Mouse (Mus musculus) heart, embryonic 14.5 days (tissue): Measurements from ENCODE around the gene Rnf157. TPM values are rescaled to one million over a fixed set of nuclear protein-coding genes. Genes with fewer than 3 reads are reported as not detected.

Experiments used
- ATAC-seq: fragments of 200-750 bp; cut with Nextera tagmentation; 2 replicates; pipeline ENCODE4 v1.8.0; 2017; ENCODE audit warnings: low read depth, moderate TSS enrichment; ENCODE audit not compliant: insufficient number of reproducible peaks, insufficient read depth, low FRiP score
- H3K27ac ChIP-seq, 2 experiments: fragments of 200-500 bp in 1 of 2; fragments of 300-500 bp in 1 of 2; sonication (generic) in 1 of 2; replicated peaks in 1 of 2; 2 replicates each; pipeline ENCODE4 v1.5.1; 2012 to 2014; ENCODE audit warnings: low read depth in 2 of 2, low read length in 2 of 2, control low read depth in 1 of 2, mild to moderate bottlenecking in 1 of 2, mixed read lengths in 1 of 2; ENCODE audit not compliant: control insufficient read depth in 1 of 2, insufficient read depth in 1 of 2
- H3K27me3 ChIP-seq: fragments of 300-500 bp; sonication (generic); 2 replicates; pipeline ENCODE4 v1.6.1; 2014; ENCODE audit warnings: mild to moderate bottlenecking, low read length, control low read depth; ENCODE audit not compliant: control insufficient read depth, insufficient read depth
- H3K36me3 ChIP-seq: fragments of 300-500 bp; sonication (generic); 2 replicates; pipeline ENCODE4 v1.6.1; 2014; ENCODE audit warnings: mild to moderate bottlenecking, control low read depth, low read length, mixed read lengths; ENCODE audit not compliant: control insufficient read depth, insufficient read depth
- H3K4me1 ChIP-seq, 2 experiments: fragments of 200-500 bp in 1 of 2; fragments of 300-500 bp in 1 of 2; sonication (generic) in 1 of 2; 2 replicates each; pipeline ENCODE4 v1.6.1; 2012 to 2014; ENCODE audit warnings: low read length in 2 of 2, control low read depth in 1 of 2, mixed read lengths in 1 of 2; ENCODE audit not compliant: control insufficient read depth in 2 of 2, insufficient read depth in 2 of 2
- H3K4me2 ChIP-seq: fragments of 300-500 bp; sonication (generic); 2 replicates; pipeline ENCODE4 v1.6.1; 2014; ENCODE audit warnings: mild to moderate bottlenecking, low read length
- H3K4me3 ChIP-seq, 2 experiments: fragments of 200-500 bp in 1 of 2; fragments of 300-500 bp in 1 of 2; sonication (generic) in 1 of 2; 2 replicates each; pipeline ENCODE4 v1.5.1; 2012 to 2014; ENCODE audit warnings: low read length in 2 of 2, mild to moderate bottlenecking in 2 of 2, control low read depth in 1 of 2, low read depth in 1 of 2, moderate library complexity in 1 of 2; ENCODE audit not compliant: control insufficient read depth in 1 of 2, insufficient read depth in 1 of 2
- H3K9ac ChIP-seq: fragments of 300-500 bp; sonication (generic); 2 replicates; pipeline ENCODE4 v1.6.1; 2014; ENCODE audit warnings: mild to moderate bottlenecking, low read length
- H3K9me3 ChIP-seq: fragments of 300-500 bp; sonication (generic); 2 replicates; pipeline ENCODE4 v1.6.1; 2016; ENCODE audit warnings: low read length, control low read depth; ENCODE audit not compliant: control insufficient read depth
- WGBS: fragments of 180-500 bp; shearing (Covaris S2); extraction: QIAGEN DNeasy Blood & Tissue Kit; methylation state at CpG from one replicate; pipeline ENCODE4 v1.1.7; 2014; 5-methylcytosine and 5-hydroxymethylcytosine counted together
- polyA plus RNA-seq: library from polyadenylated mRNA; unstranded; fragments of >200 nt; fragmentation: Nextera tagmentation; extraction: Ambion mirVana; gene quantifications from 2 replicates; pipeline ENCODE4 v1.2.1, GENCODE M21; 2014

The Rnf157 gene
- polyA plus RNA-seq, 1 experiment from 2014 or later, result 8.4 TPM

GRCm38 (mm10) chr11:116422562-116422961 lies 9.7 kb upstream of the Rnf157 start:
- Histone ChIP-seq H3K9ac (no peak overlapping the region), H3K9me3 (no peaks in the 10 kb centered on the region), H3K27me3 (no peaks in the 10 kb centered on the region), H3K4me1 (peaks cover 8 to 11% of the 10 kb centered on the region in 2 experiments; a peak in 3 of 4 replicates), H3K36me3 (no peaks in the 10 kb centered on the region), H3K4me3 (no peak overlapping the region), H3K4me2 (no peak overlapping the region), H3K27ac (no peak overlapping the region)
- no peak for ATAC-seq
- WGBS, result 83% methylated on average over 2 of the region's 2 CpGs

DNA sequence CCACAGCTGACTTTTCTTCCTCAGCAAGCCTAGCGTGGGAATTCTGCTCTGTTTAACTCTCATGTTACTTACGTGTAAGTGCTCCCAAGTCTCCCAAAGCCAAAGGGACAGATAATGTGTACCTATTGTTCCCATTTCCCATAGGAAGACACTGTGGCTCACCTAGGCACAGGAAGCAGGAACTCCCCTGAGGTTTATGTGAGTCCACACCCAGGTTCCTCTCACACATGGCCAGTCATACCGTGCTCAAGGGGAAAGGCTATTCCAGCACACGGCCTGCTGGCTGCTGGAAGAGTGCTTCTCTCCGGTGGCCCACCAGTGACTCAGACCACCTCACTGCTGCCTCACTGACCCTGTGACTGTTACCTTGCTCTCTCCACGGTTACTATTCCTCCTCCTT lies 8.3 kb upstream of the Rnf157 start:
- no peaks in the 10 kb centered on the region for H3K27me3 ChIP-seq
- 62% methylated on average over 6 of the region's 6 CpGs for whole genome bisulfite sequencing
- no peak overlapping the region for H3K4me2 ChIP-seq
- H3K9me3 ChIP-seq, result no peaks in the 10 kb centered on the region
- no peak overlapping the region for H3K9ac ChIP-seq
- H3K4me3 ChIP-seq, result no peak overlapping the region
- H3K36me3 ChIP-seq, result no peaks in the 10 kb centered on the region
- peaks cover 8 to 11% of the 10 kb centered on the region in 2 experiments; a peak in 3 of 4 replicates for H3K4me1 ChIP-seq
- no peak overlapping the region for H3K27ac ChIP-seq
- no peak for ATAC-seq

DNA sequence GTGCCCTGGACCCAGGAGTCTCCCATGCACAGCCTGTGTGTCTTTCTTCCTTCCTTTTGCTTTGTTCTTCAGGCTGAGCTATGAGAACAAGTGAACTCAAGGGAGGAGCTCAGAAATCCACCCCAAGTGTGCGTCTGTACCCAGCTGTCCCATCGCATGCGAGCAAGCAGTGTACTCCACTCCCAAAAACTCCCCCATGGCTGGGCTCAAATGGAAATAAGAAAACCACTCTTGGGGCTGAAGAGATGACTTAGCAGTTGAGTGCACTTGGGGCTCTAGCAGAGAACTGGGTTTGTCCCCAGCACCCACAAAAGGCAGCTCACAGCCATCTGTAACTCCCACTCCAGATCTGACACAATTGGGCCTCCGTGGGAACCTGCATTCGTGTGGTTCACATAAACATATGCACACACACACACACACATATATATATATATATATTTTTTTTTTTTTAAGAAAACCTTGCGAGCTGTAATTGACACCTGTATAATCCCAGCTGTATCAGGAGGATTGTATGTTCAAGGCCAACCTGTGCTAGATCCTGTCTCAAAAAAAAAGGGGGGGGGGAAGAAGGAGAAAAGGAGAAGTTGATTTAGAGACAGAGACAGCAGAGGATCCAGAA lies 6.1 kb upstream of the Rnf157 start:
- 84% methylated on average over 6 of the region's 6 CpGs for WGBS
- H3K4me2 ChIP-seq, result no peak overlapping the region
- H3K9ac ChIP-seq, result no peak overlapping the region
- H3K4me1 ChIP-seq, result peaks cover 0 to 4% of the 10 kb centered on the region in 2 experiments; a peak in 1 of 4 replicates
- ATAC-seq, result no peak
- no peaks in the 10 kb centered on the region for H3K27me3 ChIP-seq
- H3K36me3 ChIP-seq, result no peaks in the 10 kb centered on the region
- no peaks in the 10 kb centered on the region for H3K9me3 ChIP-seq
- H3K27ac ChIP-seq, result no peak overlapping the region
- no peak overlapping the region for H3K4me3 ChIP-seq

DNA sequence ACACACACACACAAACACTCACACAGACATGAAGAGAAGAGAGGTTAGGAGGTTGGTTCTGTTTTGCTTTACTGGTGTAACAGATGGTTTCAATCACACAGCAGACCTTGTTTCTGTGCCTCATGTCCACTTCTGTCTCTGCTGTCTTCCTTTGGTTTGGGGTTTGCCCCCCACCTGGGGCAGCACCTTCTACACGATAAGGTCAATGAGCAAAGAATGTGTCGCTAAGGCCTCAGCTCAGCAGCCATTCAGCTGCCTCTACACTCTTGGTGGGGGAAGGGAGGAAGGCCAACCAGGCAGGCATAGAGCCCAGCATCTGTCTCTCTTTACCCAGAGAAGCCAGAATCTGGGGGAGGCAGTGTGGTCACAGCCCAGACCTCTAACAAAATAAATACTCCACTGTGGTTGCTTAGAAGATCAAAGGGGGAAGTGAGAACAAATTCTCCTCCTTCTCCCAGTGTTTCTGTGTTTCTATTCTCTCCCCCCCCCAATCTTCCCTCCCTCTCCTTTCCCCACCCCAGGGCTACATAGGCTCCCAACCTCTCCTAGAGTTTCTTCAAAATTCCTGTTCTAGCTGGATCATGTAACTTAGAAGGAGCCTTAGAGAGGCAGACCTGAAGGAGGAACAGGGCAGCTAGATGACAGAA lies 5.5 kb upstream of the Rnf157 start:
- no peaks in the 10 kb centered on the region for H3K27me3 ChIP-seq
- H3K4me2 ChIP-seq, result no peak overlapping the region
- H3K9ac ChIP-seq, result no peak overlapping the region
- WGBS, result 8% methylated on average over 2 of the region's 2 CpGs
- H3K27ac ChIP-seq, result no peak overlapping the region; a peak in 1 of 4 replicates
- ATAC-seq, result no peak
- no peak overlapping the region for H3K4me3 ChIP-seq
- H3K36me3 ChIP-seq, result no peaks in the 10 kb centered on the region
- no peaks in the 10 kb centered on the region for H3K9me3 ChIP-seq
- H3K4me1 ChIP-seq, result peaks cover 2 to 5% of the 10 kb centered on the region in 2 experiments; a peak in 3 of 4 replicates

DNA sequence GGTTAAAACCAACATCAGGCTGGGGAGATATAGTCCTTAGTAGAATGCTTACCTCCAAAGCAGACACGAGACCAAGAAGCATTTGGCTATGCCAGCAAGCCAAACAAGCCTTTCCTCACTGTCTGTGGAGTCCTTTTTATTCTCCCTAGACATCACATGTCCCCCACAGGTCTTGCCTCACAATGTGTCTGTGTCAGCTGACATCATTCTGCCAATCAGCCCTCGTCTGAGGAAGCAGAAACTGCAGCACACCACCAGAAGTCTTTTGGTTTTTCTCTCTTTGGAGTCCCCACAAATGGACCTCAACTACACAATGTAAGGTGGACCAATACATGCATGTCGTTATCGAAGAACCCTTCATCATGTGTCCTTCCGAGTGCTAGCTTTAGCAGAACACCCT lies 4.2 kb upstream of the Rnf157 start:
- no peak for ATAC-seq

DNA sequence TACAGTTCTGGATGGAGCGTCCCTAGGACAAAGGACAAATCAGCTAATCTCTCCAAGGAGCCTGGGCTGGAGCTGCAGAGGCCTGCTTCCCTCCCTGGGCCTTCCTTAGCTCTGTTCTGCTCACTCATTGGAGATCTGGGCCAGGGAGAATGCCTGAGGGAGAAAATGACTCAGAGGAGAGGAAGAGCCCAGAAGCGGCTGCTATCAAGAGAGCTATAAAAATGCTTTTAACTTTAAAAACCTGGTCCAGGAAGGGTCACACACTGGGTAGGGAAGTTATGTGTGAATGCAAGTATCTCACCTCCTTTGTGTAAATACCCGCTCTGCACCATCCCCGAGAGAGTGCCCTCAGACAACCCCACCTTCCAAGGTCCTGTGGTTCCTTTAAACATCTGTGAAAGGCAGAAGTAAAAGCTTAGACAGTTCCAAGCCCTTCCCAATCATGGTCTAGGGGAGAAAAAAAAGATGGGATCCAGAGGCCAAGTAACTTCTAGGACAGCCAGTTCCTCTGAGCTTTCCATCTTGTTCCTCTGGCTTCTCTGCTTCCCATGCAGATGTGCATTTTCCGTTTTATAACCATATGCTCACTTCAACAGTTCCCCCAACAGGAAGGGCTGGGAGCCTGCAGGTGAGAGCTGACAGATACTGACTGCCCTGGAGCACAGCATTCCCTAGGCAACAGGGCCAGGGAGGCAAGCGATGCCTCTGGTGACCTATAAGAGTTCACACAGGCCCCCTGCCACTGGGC lies 3.5 kb upstream of the Rnf157 start:
- no peak overlapping the region for H3K4me3 ChIP-seq
- H3K9ac ChIP-seq, result no peak overlapping the region
- no peaks in the 10 kb centered on the region for H3K9me3 ChIP-seq
- ATAC-seq, result no peak
- no peak overlapping the region for H3K27ac ChIP-seq
- WGBS, result 63% methylated on average over 6 of the region's 6 CpGs
- H3K27me3 ChIP-seq, result no peaks in the 10 kb centered on the region
- H3K4me2 ChIP-seq, result no peak overlapping the region
- H3K36me3 ChIP-seq, result no peaks in the 10 kb centered on the region
- peaks cover 7 to 11% of the 10 kb centered on the region in 2 experiments for H3K4me1 ChIP-seq

More for the DNA sequence above, 4.2 kb upstream of the Rnf157 start:
- Histone ChIP-seq H3K27me3 (no peaks in the 10 kb centered on the region), H3K4me3 (no peak overlapping the region), H3K36me3 (no peaks in the 10 kb centered on the region), H3K27ac (no peak overlapping the region), H3K9ac (no peak overlapping the region), H3K4me1 (peaks cover 3 to 10% of the 10 kb centered on the region in 2 experiments; a peak in 3 of 4 replicates), H3K4me2 (no peak overlapping the region), H3K9me3 (no peaks in the 10 kb centered on the region)
- 85% methylated on average over 5 of the region's 5 CpGs for WGBS

DNA sequence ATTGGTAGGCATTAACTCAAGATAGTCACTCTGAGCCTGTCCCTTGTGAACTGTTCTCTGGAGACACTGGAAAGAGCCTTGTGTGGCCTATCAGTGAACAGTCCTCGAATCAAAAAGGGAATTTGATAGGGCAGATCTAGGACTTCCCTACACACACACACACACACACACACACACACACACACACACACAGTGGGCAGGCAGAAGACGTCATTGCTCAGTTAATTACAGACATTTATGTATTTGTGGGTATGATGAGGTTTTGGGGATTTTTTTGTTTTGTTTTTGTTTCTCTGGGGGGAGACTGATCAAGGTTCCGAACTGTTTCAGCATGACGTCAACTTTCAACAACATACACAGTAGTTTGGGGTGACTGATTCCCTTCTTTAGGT lies 795 bp upstream of the Rnf157 start:
- Histone ChIP-seq H3K9ac (peak overlapping the region; percentile 82), H3K4me1 (peaks cover 7 to 9% of the 10 kb centered on the region in 2 experiments), H3K27ac (no peak overlapping the region), H3K36me3 (no peaks in the 10 kb centered on the region), H3K4me2 (peak overlapping the region; percentile 99), H3K4me3 (peak overlapping the region in 1 of 2 experiments; percentile 76; a peak in 2 of 4 replicates), H3K27me3 (no peaks in the 10 kb centered on the region), H3K9me3 (no peaks in the 10 kb centered on the region)
- no peak for ATAC-seq
- WGBS, result 76% methylated on average over 4 of the region's 4 CpGs
